Mouse (Mus musculus) hindbrain, embryonic 12.5 days (tissue): ENCODE measurements around the gene Metap1. TPM values are rescaled to one million over a fixed set of nuclear protein-coding genes. Genes with fewer than 3 reads are reported as not detected.

Experiments used
- ATAC-seq: fragments of 200-750 bp; cut with Nextera tagmentation; 2 replicates; pipeline ENCODE4 v1.8.0; 2017; ENCODE audit warnings: moderate TSS enrichment; ENCODE audit not compliant: low FRiP score
- H3K27ac ChIP-seq: fragments of 300-500 bp; sonication (generic); 2 replicates; pipeline ENCODE4 v1.5.1; 2016; ENCODE audit warnings: mild to moderate bottlenecking
- H3K27me3 ChIP-seq: fragments of 300-500 bp; sonication (generic); 2 replicates; pipeline ENCODE4 v1.6.1; 2016; ENCODE audit warnings: mild to moderate bottlenecking
- H3K36me3 ChIP-seq: fragments of 300-500 bp; sonication (generic); 2 replicates; pipeline ENCODE4 v1.6.1; 2016; ENCODE audit warnings: mild to moderate bottlenecking
- H3K4me1 ChIP-seq: fragments of 300-500 bp; sonication (generic); 2 replicates; pipeline ENCODE4 v1.6.1; 2016
- H3K4me2 ChIP-seq: fragments of 300-500 bp; sonication (generic); replicated peaks from 2 replicates; pipeline ENCODE4 v1.6.1; 2016; ENCODE audit warnings: mild to moderate bottlenecking
- H3K4me3 ChIP-seq: fragments of 300-500 bp; sonication (generic); 2 replicates; pipeline ENCODE4 v1.5.1; 2016; ENCODE audit warnings: mild to moderate bottlenecking
- H3K9ac ChIP-seq: fragments of 300-500 bp; sonication (generic); 2 replicates; pipeline ENCODE4 v1.6.1; 2016; ENCODE audit warnings: mild to moderate bottlenecking, moderate library complexity
- H3K9me3 ChIP-seq: fragments of 300-500 bp; sonication (generic); replicated peaks from 2 replicates; pipeline ENCODE4 v1.6.1; 2016; ENCODE audit warnings: mild to moderate bottlenecking
- WGBS: fragments of 180-500 bp; shearing (Covaris S2); methylation state at CpG from one replicate; pipeline ENCODE4 v1.1.7; 2016; 5-methylcytosine and 5-hydroxymethylcytosine counted together
- polyA plus RNA-seq: library from polyadenylated mRNA; unstranded; fragments of >200 nt; fragmentation: Nextera tagmentation; extraction: Ambion mirVana; gene quantifications from 2 replicates; pipeline ENCODE4 v1.2.1, GENCODE M21; 2016

The Metap1 gene
- polyA plus RNA-seq, 1 experiment from 2014 or later, result 46.4 TPM

DNA sequence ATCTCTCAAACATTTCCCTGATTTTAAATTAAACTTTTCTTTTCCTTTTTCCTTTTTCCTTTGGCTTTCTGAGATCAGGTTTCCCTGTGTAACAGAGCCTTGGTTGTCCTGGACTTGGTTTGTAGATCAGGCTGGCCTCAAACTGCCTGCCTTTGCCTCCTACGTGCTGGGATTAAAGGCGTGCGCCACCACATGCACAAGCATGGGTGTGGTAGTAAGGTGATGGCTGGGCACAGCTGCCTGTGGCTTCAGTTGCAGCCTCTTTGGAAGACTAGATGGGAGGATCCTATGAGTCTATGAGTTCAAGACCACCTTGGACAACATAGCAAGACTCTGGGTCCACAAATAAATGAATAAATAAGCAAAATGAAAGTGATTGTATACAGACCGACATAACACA lies 34.6 kb upstream of the Metap1 start:
- ATAC-seq, result no peak
- WGBS, result 95% methylated on average over 4 of the region's 4 CpGs
- Histone ChIP-seq H3K9ac (no peak overlapping the region), H3K4me2 (no peak overlapping the region), H3K27me3 (peaks cover 3% of the 10 kb centered on the region; the same call in 1 of the 2 replicates), H3K9me3 (no peaks in the 10 kb centered on the region), H3K4me1 (peaks cover 12% of the 10 kb centered on the region), H3K27ac (no peak overlapping the region), H3K4me3 (no peak overlapping the region), H3K36me3 (no peaks in the 10 kb centered on the region)

DNA sequence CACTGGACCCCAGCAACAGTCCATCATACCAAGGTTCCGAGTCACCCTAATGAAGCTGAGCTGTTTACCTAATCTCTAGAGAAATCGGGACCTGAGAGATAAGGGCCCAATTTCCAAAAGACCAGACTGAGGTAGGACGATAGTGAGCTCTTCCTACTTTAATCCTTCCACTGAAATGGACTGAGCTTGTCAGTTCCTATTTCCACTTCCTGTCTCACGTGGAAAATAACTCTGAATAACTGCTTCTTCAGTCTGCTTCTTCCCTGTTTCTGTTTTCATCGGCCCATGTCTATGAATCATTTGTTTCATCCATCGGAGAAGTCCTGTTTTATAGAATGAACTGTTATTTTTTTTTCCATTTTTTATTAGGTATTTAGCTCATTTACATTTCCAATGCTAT lies 29.9 kb upstream of the Metap1 start:
- Histone ChIP-seq H3K27me3 (no peaks in the 10 kb centered on the region), H3K4me3 (no peak overlapping the region), H3K36me3 (no peaks in the 10 kb centered on the region), H3K9ac (no peak overlapping the region), H3K27ac (no peak overlapping the region), H3K4me2 (no peak overlapping the region), H3K9me3 (no peaks in the 10 kb centered on the region), H3K4me1 (peaks cover 13% of the 10 kb centered on the region)
- 90% methylated on average over 6 of the region's 6 CpGs for WGBS
- no peak for ATAC-seq

DNA sequence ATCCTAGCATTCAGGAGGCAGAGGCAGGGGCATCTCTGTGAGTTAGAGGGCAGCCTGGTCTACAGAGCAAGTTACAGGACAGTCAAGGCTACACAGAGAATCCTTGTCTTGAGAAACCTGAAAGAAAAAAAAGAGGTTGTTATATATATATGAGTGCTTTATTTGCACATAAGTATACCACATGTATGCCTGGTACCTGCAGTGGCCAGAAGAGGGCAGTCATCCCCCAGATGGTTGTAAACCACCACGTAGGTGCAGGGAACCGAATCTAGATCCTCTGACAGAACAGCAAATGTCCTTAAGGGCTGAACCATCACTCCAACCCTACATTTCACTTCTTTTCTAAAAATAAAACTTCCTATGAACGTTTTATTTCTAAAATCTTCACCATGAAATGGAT lies 28.6 kb upstream of the Metap1 start:
- H3K4me2 ChIP-seq, result no peak overlapping the region
- 69% methylated on average over 3 of the region's 3 CpGs for WGBS
- no peak for ATAC-seq

DNA sequence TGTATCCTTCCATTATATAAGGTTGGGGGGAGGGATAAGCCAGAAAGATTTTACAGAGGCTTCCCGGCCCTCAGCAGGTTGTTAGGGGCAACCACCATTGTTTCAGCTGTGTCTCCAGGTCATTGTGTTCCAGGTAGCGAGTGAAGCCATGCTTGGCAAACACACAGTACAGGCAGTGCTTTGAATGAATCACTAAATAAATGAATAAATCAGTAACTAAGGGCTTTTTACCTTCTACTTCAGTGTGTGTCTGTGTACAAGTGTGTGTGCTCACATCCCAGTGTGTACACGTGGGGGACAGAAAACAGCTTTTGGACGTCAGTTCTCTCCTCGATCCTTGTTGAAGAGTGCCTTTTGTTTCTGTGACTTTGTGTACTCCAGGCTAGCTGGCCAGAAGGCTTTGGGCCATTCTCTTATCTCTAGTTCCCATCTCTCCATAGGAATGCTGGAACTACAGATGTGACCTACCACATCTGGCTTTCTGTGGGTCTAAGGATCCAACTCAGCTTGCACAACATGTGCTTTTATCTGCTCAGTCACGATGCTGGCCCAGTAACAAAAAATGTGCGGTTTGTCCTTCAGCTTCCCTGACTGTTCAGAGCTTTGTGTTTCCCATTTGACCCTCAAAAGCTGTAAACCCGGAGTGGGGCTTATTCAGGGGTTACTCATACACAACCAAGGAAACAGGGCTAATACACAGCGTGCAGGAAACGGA lies 26.5 kb upstream of the Metap1 start:
- 34% methylated on average over 10 of the region's 10 CpGs for WGBS
- Histone ChIP-seq H3K4me3 (no peak overlapping the region), H3K4me2 (0 out of 2 replicates have a peak overlapping the region, but pooled peaks have one; percentile 8), H3K9me3 (no peaks in the 10 kb centered on the region), H3K36me3 (no peaks in the 10 kb centered on the region), H3K9ac (no peak overlapping the region), H3K4me1 (peaks cover 13% of the 10 kb centered on the region), H3K27ac (no peak overlapping the region), H3K27me3 (no peaks in the 10 kb centered on the region)
- peak; percentile 79 for ATAC-seq

More for the DNA sequence above, 28.6 kb upstream of the Metap1 start:
- peaks cover 13% of the 10 kb centered on the region for H3K4me1 ChIP-seq
- H3K9ac ChIP-seq, result no peak overlapping the region
- H3K36me3 ChIP-seq, result no peaks in the 10 kb centered on the region
- H3K27ac ChIP-seq, result no peak overlapping the region
- no peaks in the 10 kb centered on the region for H3K27me3 ChIP-seq
- no peak overlapping the region for H3K4me3 ChIP-seq
- no peaks in the 10 kb centered on the region for H3K9me3 ChIP-seq

DNA sequence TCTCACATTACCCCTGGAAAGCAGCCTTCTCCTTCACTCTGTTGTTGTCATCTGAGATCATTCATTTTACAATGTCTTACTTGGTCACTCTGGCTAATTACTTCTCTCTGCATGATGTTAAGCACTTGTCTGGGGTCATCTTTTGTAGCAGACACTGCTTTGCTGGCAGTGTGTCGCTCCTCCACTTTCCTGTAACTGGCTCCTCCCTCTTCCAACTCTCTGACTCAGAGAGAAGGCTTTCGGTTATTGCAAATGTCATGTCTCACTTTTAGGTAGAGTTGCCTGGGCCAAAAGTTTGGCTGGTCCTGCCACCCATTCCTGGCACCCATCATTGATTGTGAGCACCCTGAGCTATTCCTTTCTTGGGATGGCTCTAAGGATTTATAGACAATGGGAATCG lies 25.4 kb upstream of the Metap1 start:
- no peaks in the 10 kb centered on the region for H3K36me3 ChIP-seq
- H3K27ac ChIP-seq, result no peak overlapping the region
- no peak overlapping the region for H3K4me2 ChIP-seq
- ATAC-seq, result no peak
- H3K27me3 ChIP-seq, result no peaks in the 10 kb centered on the region
- H3K4me1 ChIP-seq, result peaks cover 13% of the 10 kb centered on the region
- 44% methylated on average over 3 of the region's 3 CpGs for WGBS
- no peaks in the 10 kb centered on the region for H3K9me3 ChIP-seq
- H3K4me3 ChIP-seq, result no peak overlapping the region
- no peak overlapping the region for H3K9ac ChIP-seq

DNA sequence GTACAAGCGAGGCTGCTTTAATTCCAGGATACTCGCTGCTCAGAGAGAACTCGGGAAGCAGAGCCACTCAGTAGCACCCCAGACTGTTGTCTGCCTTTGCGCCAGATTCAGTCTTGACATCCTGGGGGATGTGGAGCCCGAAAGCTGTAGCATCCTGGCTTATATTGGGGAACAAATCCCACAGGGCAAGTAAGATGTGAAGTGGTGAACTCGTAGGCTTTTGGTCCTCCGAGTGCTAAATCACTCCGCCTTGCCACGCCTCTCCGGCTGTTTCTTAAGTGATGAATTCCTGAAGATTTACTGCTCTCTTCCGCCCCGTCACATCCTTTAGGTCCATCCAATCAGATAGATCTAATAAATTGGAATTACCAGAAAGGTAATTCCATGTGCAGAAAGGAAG lies 23.9 kb upstream of the Metap1 start:
- Histone ChIP-seq H3K4me1 (peaks cover 13% of the 10 kb centered on the region), H3K27me3 (no peaks in the 10 kb centered on the region), H3K9me3 (no peaks in the 10 kb centered on the region), H3K4me2 (peak overlapping the region; percentile 33), H3K36me3 (no peaks in the 10 kb centered on the region), H3K9ac (no peak overlapping the region), H3K4me3 (no peak overlapping the region), H3K27ac (no peak overlapping the region)
- no peak for ATAC-seq
- 44% methylated on average over 12 of the region's 12 CpGs for WGBS

DNA sequence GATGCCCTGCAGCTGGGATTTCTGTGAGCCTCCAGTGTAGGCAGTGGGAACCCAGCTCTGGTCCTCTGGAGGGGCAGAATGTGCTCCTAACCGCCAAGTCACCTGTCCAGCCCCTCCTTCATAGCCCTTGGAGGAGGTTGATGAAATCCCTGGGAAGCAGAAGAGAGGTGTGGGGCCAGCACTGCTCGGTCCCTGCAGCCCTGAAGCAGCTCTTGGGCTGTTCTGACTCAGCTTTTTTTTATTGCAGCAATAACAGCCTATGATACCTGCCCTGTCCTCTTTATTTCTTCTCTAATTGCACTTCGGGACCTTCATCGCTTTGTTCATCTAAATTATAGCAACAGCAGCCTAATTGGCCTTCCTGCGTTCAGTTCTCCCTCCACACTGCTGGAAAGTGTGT lies 21.2 kb upstream of the Metap1 start:
- Histone ChIP-seq H3K9ac (no peak overlapping the region), H3K27me3 (no peaks in the 10 kb centered on the region), H3K4me3 (no peak overlapping the region), H3K9me3 (no peaks in the 10 kb centered on the region), H3K4me2 (no peak overlapping the region), H3K4me1 (peaks cover 6% of the 10 kb centered on the region), H3K36me3 (no peaks in the 10 kb centered on the region), H3K27ac (no peak overlapping the region)
- no peak for ATAC-seq
- 88% methylated on average over 5 of the region's 5 CpGs for WGBS

DNA sequence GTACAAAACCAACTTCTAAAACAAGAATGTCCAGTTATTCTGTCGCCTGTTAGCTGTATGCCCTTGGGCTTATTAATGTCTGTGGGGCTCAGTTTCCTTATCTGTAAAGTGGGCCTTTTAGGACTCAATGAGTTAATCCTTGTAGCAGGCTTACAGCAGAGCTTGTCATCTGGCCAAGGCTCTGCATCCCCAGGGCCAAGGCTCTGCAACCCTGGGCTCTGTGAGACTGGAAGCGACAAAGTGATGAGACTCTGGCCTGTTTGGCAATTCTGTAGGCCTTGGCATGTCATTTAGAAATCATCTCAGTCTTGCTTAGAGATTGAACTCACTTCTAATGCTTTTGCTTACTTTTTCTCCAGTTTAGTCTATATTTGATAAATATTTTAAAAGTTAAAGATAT lies 20.3 kb upstream of the Metap1 start:
- no peak overlapping the region for H3K9ac ChIP-seq
- no peaks in the 10 kb centered on the region for H3K27me3 ChIP-seq
- 86% methylated on average over 2 of the region's 2 CpGs for WGBS
- H3K4me3 ChIP-seq, result no peak overlapping the region
- H3K4me2 ChIP-seq, result no peak overlapping the region
- no peaks in the 10 kb centered on the region; the same call in 1 of the 2 replicates for H3K4me1 ChIP-seq
- ATAC-seq, result no peak
- no peak overlapping the region for H3K27ac ChIP-seq
- H3K36me3 ChIP-seq, result no peaks in the 10 kb centered on the region
- H3K9me3 ChIP-seq, result no peaks in the 10 kb centered on the region

DNA sequence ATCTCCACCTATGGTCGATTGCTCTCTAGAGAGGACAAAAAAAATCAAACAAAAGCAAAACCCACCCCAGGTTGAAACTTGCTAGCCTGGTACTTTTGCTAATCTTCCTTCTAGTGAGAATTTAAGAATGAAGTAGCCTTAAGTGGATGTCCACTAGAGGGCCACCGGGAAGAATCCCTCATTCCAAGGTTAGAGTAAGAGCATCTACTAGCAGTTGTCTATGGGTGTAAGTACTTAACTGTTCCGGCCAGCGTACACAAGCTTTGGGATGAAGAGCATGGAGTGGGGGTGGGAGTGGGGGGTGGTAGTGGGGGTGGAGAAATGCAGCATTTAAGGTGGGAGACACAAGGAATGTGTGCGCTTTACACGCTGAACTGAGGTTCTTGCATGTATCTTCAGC lies 17.4 kb upstream of the Metap1 start:
- Histone ChIP-seq H3K9ac (no peak overlapping the region), H3K4me3 (no peak overlapping the region), H3K9me3 (no peaks in the 10 kb centered on the region), H3K4me2 (no peak overlapping the region), H3K27me3 (no peaks in the 10 kb centered on the region), H3K4me1 (no peaks in the 10 kb centered on the region), H3K27ac (no peak overlapping the region), H3K36me3 (no peaks in the 10 kb centered on the region)
- no peak for ATAC-seq
- 52% methylated on average over 6 of the region's 6 CpGs for WGBS

DNA sequence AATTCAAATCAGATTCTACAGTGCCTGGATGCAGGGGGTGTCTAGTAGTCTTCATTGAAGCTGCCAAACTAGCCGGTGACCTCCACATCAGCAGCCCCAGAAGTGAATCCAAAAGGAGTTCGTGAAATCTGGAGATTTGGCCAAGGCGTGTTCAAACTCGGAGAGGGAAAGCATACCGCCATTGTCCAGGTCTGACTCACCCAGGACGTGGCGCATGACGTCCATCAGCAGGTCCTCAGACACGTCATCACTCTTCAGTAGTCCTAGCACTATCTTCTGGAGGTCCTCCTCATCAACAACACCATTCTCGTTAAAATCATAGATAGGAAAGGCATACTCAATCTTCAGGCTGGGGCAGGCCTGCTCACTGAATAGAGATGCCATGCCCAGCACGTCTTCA lies 14.4 kb upstream of the Metap1 start:
- H3K4me1 ChIP-seq, result peaks cover 15% of the 10 kb centered on the region
- no peak overlapping the region for H3K4me3 ChIP-seq
- no peaks in the 10 kb centered on the region for H3K36me3 ChIP-seq
- H3K27ac ChIP-seq, result no peak overlapping the region
- 90% methylated on average over 11 of the region's 11 CpGs for WGBS
- H3K9me3 ChIP-seq, result no peaks in the 10 kb centered on the region
- H3K9ac ChIP-seq, result no peak overlapping the region
- H3K4me2 ChIP-seq, result no peak overlapping the region
- ATAC-seq, result no peak
- H3K27me3 ChIP-seq, result no peaks in the 10 kb centered on the region

DNA sequence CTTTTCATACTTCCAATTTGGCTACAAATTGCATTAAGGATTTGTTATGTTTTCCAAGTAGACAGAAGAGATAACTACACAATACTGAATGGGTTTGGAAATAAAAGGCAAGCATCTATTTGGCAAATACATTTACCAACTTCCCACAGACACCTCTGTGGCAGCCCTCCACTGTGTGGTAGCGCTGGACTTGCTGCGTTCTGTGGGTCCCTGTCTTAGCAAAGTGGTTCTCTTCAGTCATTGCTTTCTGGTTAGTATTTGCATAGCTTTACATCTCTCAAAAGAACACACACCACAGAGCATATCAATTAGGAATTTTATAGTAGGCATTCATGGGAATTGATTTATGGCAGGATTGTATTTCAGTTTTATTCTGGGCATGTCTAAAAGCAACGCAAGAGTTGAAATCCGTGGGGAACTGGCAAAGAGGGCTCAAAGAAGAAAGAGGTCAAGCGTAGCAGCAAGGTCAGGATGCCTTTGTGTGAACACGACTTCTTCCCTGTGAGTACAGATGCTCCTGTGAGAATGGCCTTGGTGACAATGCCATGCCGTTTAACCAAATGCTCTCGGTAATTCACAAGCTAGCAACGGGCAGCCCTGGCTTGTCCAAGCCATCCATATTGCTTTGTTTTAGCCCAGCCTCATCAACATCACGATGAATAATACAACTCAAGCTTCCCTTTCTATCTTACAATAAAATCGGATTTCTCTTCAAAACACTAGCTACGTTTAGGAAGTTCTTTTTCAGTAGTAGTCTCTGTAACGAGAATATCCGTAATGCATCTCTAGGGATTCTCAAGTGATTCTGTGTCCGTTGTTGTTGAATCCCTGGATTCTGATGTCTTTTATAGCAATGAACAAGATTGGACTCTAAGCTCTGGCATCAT lies 10.8 kb upstream of the Metap1 start:
- Histone ChIP-seq H3K9me3 (no peaks in the 10 kb centered on the region), H3K27me3 (no peaks in the 10 kb centered on the region), H3K36me3 (no peaks in the 10 kb centered on the region), H3K9ac (no peak overlapping the region), H3K4me2 (peak overlapping the region; percentile 19), H3K4me3 (no peak overlapping the region), H3K27ac (peak overlapping the region; percentile 49), H3K4me1 (peaks cover 15% of the 10 kb centered on the region)
- peak; percentile 87 for ATAC-seq
- WGBS, result 23% methylated on average over 15 of the region's 15 CpGs

DNA sequence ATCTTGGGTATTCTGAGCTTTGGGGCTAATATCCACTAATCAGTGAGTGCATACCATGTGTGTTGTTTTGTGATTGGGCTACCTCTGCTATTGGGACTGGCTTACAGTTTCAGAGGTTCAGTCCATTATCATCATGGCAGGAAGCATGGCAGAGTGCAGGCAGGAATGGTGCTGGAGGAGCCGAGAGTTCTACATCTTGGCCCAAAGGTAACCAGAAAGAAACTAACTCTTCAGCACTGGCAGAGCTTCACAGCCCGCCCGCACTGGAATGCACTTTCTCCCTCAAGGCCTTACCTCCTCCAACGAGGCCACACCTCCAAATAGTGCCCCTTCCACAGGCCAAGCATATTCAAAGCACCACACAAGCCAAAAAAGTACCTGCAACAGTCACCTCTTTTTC lies 9.4 kb upstream of the Metap1 start:
- Histone ChIP-seq H3K36me3 (no peaks in the 10 kb centered on the region), H3K4me3 (no peak overlapping the region), H3K9me3 (no peaks in the 10 kb centered on the region), H3K27me3 (no peaks in the 10 kb centered on the region), H3K4me1 (peaks cover 15% of the 10 kb centered on the region), H3K4me2 (no peak overlapping the region), H3K27ac (no peak overlapping the region), H3K9ac (no peak overlapping the region)
- no peak for ATAC-seq
- 62% methylated on average over 4 of the region's 4 CpGs for WGBS
